In the genomic region with DNA sequence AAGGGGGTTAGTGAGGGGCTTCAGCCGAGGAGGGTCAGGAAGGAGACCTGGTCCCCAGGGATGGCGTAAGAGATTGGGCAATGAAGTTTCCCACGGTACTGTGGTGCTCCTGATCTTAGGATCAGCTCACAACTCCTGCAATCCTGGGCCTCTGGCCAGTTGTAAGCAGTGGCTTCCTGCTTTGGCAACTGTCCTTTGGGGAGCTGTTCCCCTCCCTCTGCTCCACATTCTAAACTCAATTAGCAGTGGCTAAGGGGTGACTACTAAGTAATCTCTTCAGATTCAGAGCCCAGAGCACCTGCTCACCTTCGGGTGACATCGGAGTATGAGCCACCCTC, we compare ENCODE assay signal across 28 mouse cellular contexts. TPM values are rescaled to one million over a fixed set of nuclear protein-coding genes. Genes with fewer than 3 reads are reported as not detected.
DNase-seq lines count a peak whose midpoint lies in the region; ATAC-seq and TF ChIP-seq lines count a peak whose summit lies in the region.
"Had no signal": no experiment of that assay in that cellular context is flagged by ENCODE, and none has a peak within 500 bp of the region (broad histone marks: within the 10 kb centered on the region; RNA-seq: fewer than 3 reads in every experiment).

No protein-coding gene starts in this region.

- no peak overlapping the region for H3K4me2 ChIP-seq in liver, postnatal 0 days (ENCODE audit: low read depth, low read length)
- H3K4me2 ChIP-seq in forebrain, embryonic 14.5 days (ENCODE audit: low read length), result no peak overlapping the region
- H3K4me2 ChIP-seq: embryonic facial prominence, embryonic 15.5 days; forebrain, embryonic 15.5 days; heart, embryonic 12.5 days; hindbrain, embryonic 12.5 days; intestine, embryonic 15.5 days had no signal

- no peak for TF ChIP-seq CTCF in liver, adult 2 months (IDR thresholded peaks at IDR 0.05; ENCODE audit: low read depth, low read length)
- no peak for TF ChIP-seq CTCF in liver, postnatal 0 days (IDR thresholded peaks at IDR 0.05; ENCODE audit: low read depth)

- H3K79me2 ChIP-seq in liver, adult 2 months (ENCODE audit: control insufficient read depth, insufficient read depth, low read length), result no peaks in the 10 kb centered on the region; the same call in 1 of the 2 replicates

- ATAC-seq in liver, postnatal 0 days, result no peak
- no peak for ATAC-seq in forebrain, embryonic 14.5 days
- ATAC-seq: forebrain, embryonic 15.5 days; hindbrain, embryonic 16.5 days; intestine, embryonic 15.5 days; Patski had no signal

- H3K9ac ChIP-seq in liver, adult 2 months (ENCODE audit: low read depth, low read length), result no peak overlapping the region
- H3K9ac ChIP-seq in liver, postnatal 0 days (replicated peaks), result no peak overlapping the region
- H3K9ac ChIP-seq in forebrain, embryonic 14.5 days (ENCODE audit: low read length), result no peak overlapping the region
- H3K9ac ChIP-seq: embryonic facial prominence, embryonic 15.5 days; forebrain, embryonic 15.5 days; heart, embryonic 12.5 days; hindbrain, embryonic 12.5 days; intestine, embryonic 15.5 days had no signal

- H3K9me3 ChIP-seq in liver, postnatal 0 days (ENCODE audit: low read length), result no peaks in the 10 kb centered on the region
- no peaks in the 10 kb centered on the region for H3K9me3 ChIP-seq in forebrain, embryonic 14.5 days (replicated peaks; ENCODE audit: control insufficient read depth, low read length)
- H3K9me3 ChIP-seq: embryonic facial prominence, embryonic 15.5 days; forebrain, embryonic 10.5 days; forebrain, embryonic 15.5 days; heart, embryonic 12.5 days; hindbrain, embryonic 12.5 days; intestine, embryonic 15.5 days had no signal

- DNase-seq in cerebellum, adult 9-11 months, result peak; percentile 35
- DNase-seq in cerebellum, postnatal 25 days, result no peak
- DNase-seq in liver, adult 2 months (ENCODE audit: extremely low read depth, low read depth, low spot score), result peak; percentile 83
- no peak for DNase-seq in liver, postnatal 0 days
- DNase-seq in NIH3T3 (ENCODE audit: low read depth), result peak; percentile 16
- peak; percentile 79 for DNase-seq in gonadal fat pad, adult 2 months (ENCODE audit: low read depth)
- no peak for DNase-seq in embryo, embryonic 11 days
- no peak for DNase-seq in forebrain, embryonic 14.5 days (ENCODE audit: low spot score)
- DNase-seq: adrenal gland, adult 2 months; cerebellum, adult 11 months; cerebellum, adult 8-10 months; cerebellum, postnatal 36 days; gastrocnemius, postnatal 36 days; heart, postnatal 36 days had no signal

- no peaks in the 10 kb centered on the region for H3K27me3 ChIP-seq in liver, adult 2 months (ENCODE audit: control insufficient read depth, insufficient read depth, low read length)
- H3K27me3 ChIP-seq in liver, postnatal 0 days (ENCODE audit: insufficient read depth, low read length), result no peaks in the 10 kb centered on the region
- no peaks in the 10 kb centered on the region for H3K27me3 ChIP-seq in forebrain, embryonic 14.5 days (replicated peaks; ENCODE audit: control insufficient read depth, insufficient read depth, low read length)
- H3K27me3 ChIP-seq: embryonic facial prominence, embryonic 15.5 days; forebrain, embryonic 15.5 days; heart, embryonic 12.5 days; hindbrain, embryonic 12.5 days; intestine, embryonic 15.5 days; Patski had no signal

- H3K27ac ChIP-seq in liver, adult 2 months (replicated peaks; ENCODE audit: insufficient read depth, low read depth, low read length), result no peak overlapping the region
- H3K27ac ChIP-seq in liver, postnatal 0 days (ENCODE audit: low read depth), result no peak overlapping the region
- no peak overlapping the region for H3K27ac ChIP-seq in forebrain, embryonic 14.5 days (ENCODE audit: low read depth, low read length)
- H3K27ac ChIP-seq: embryonic facial prominence, embryonic 15.5 days; forebrain, embryonic 10.5 days; forebrain, embryonic 15.5 days; hindbrain, embryonic 12.5 days; intestine, embryonic 15.5 days had no signal

- TF ChIP-seq POLR2A in liver, adult 2 months (IDR thresholded peaks at IDR 0.05; ENCODE audit: extremely low read depth, insufficient read depth, low read length), result no peak

- H3K4me3 ChIP-seq in liver, adult 2 months (ENCODE audit: insufficient read depth, low read depth, low read length), result no peak overlapping the region
- H3K4me3 ChIP-seq in liver, postnatal 0 days (ENCODE audit: low read depth, low read length), result no peak overlapping the region
- H3K4me3 ChIP-seq in forebrain, embryonic 14.5 days (ENCODE audit: low read depth, low read length), result no peak overlapping the region
- H3K4me3 ChIP-seq: embryonic facial prominence, embryonic 15.5 days; erythroblast, embryonic 14.5 days; forebrain, embryonic 10.5 days; forebrain, embryonic 15.5 days; heart, embryonic 12.5 days; hindbrain, embryonic 12.5 days; intestine, embryonic 15.5 days had no signal

- peaks cover 11% of the 10 kb centered on the region for H3K4me1 ChIP-seq in liver, adult 2 months (ENCODE audit: control insufficient read depth, insufficient read depth, low read length)
- no peaks in the 10 kb centered on the region for H3K4me1 ChIP-seq in liver, postnatal 0 days (ENCODE audit: insufficient read depth)
- no peaks in the 10 kb centered on the region for H3K4me1 ChIP-seq in forebrain, embryonic 14.5 days (ENCODE audit: control insufficient read depth, insufficient read depth, low read length)
- H3K4me1 ChIP-seq: embryonic facial prominence, embryonic 15.5 days; forebrain, embryonic 10.5 days; forebrain, embryonic 15.5 days; heart, embryonic 12.5 days; hindbrain, embryonic 12.5 days had no signal

- no peak for TF ChIP-seq EP300 in liver, postnatal 0 days (IDR thresholded peaks at IDR 0.05; ENCODE audit: low read depth)

- WGBS in liver, adult 2 months, result 41% methylated on average over 5 of the region's 5 CpGs
- 69% methylated on average over 5 of the region's 5 CpGs for WGBS in liver, postnatal 0 days (ENCODE audit: insufficient replicate concordance)
- 94% methylated on average over 5 of the region's 5 CpGs for WGBS in forebrain, embryonic 14.5 days

- peaks cover 9% of the 10 kb centered on the region; the same call in 1 of the 2 replicates for H3K36me3 ChIP-seq in liver, adult 2 months (ENCODE audit: control insufficient read depth, insufficient read depth, low read length)
- peaks cover 85% of the 10 kb centered on the region for H3K36me3 ChIP-seq in liver, postnatal 0 days (replicated peaks; ENCODE audit: insufficient read depth, low read length)
- H3K36me3 ChIP-seq in forebrain, embryonic 14.5 days (ENCODE audit: control insufficient read depth, insufficient read depth, low read length), result peaks cover 100% of the 10 kb centered on the region

RNA-seq across cellular contexts. Expression of a gene that starts 17.5 kb away (rescaled TPM):
- 0.40 and 0.46 TPM in 2 replicates for total RNA-seq in liver, adult 2 months (2014; rRNA removed)
- polyA plus RNA-seq in liver, adult 2 months (2012; rRNA removed), result 0.21 and 0.35 TPM in 2 replicates
- 1.1 and 1.3 TPM in 2 replicates for polyA plus RNA-seq in liver, postnatal 0 days (2015; fragmentation: Nextera tagmentation; extraction: Ambion mirVana)
- polyA plus RNA-seq in gonadal fat pad, adult 2 months (2012; rRNA removed), result 3.0 and 4.1 TPM in 2 replicates
- 3.4 and 3.7 TPM in 2 replicates for polyA plus RNA-seq in forebrain, embryonic 14.5 days (2014; fragmentation: Nextera tagmentation; extraction: Ambion mirVana)
- total RNA-seq: MEL had no signal

RNA-seq across cellular contexts. Expression of a gene that starts 17.7 kb away (rescaled TPM):
- total RNA-seq in liver, adult 2 months (2014; rRNA removed), result 24.2 and 39.9 TPM in 2 replicates
- polyA plus RNA-seq in liver, adult 2 months (2012; rRNA removed), result 93.2 and 112 TPM in 2 replicates
- 26.9 and 32.1 TPM in 2 replicates for polyA plus RNA-seq in liver, postnatal 0 days (2015; fragmentation: Nextera tagmentation; extraction: Ambion mirVana)
- polyA plus RNA-seq in gonadal fat pad, adult 2 months (2012; rRNA removed), result 103 and 120 TPM in 2 replicates
- 112 and 115 TPM in 2 replicates for polyA plus RNA-seq in forebrain, embryonic 14.5 days (2014; fragmentation: Nextera tagmentation; extraction: Ambion mirVana)

RNA-seq across cellular contexts. Expression of a gene that starts 27.1 kb away (rescaled TPM):
- total RNA-seq in liver, adult 2 months (2014; rRNA removed), result 0.07 TPM in 1 of 2 replicates, not detected in the other
- not detected in 2 replicates for polyA plus RNA-seq in liver, adult 2 months (2012; rRNA removed)
- polyA plus RNA-seq in liver, postnatal 0 days (2015; fragmentation: Nextera tagmentation; extraction: Ambion mirVana), result not detected in 2 replicates
- not detected in 2 replicates for polyA plus RNA-seq in gonadal fat pad, adult 2 months (2012; rRNA removed)
- polyA plus RNA-seq in forebrain, embryonic 14.5 days (2014; fragmentation: Nextera tagmentation; extraction: Ambion mirVana), result 3.8 and 3.9 TPM in 2 replicates
- total RNA-seq: gastrocnemius, adult 8-10 months; gastrocnemius, postnatal 36 days; heart, adult 8-10 months; heart, postnatal 36 days; MEL had no signal
- polyA plus RNA-seq: C2C12; erythroblast, embryonic 14.5 days had no signal

RNA-seq across cellular contexts. Expression of a gene that starts 50.5 kb away (rescaled TPM):
- total RNA-seq in liver, adult 2 months (2014; rRNA removed), result not detected in 2 replicates
- polyA plus RNA-seq in liver, adult 2 months (2012; rRNA removed), result not detected in 2 replicates
- 0.02 and 0.04 TPM in 2 replicates for polyA plus RNA-seq in liver, postnatal 0 days (2015; fragmentation: Nextera tagmentation; extraction: Ambion mirVana)
- 0.06 TPM in 1 of 2 replicates, not detected in the other for polyA plus RNA-seq in gonadal fat pad, adult 2 months (2012; rRNA removed)
- polyA plus RNA-seq in forebrain, embryonic 14.5 days (2014; fragmentation: Nextera tagmentation; extraction: Ambion mirVana), result 55.5 and 61.9 TPM in 2 replicates
- total RNA-seq: gastrocnemius, postnatal 36 days; heart, adult 8-10 months; heart, postnatal 36 days had no signal
- polyA plus RNA-seq: activated CD4-positive, CD25-positive, alpha-beta regulatory T cell, adult 4 months; C2C12; erythroblast, embryonic 14.5 days; Patski had no signal

RNA-seq across cellular contexts. Expression of a gene that starts 52.2 kb away (rescaled TPM):
- total RNA-seq in liver, adult 2 months (2014; rRNA removed), result 0.07 and 0.09 TPM in 2 replicates
- polyA plus RNA-seq in liver, adult 2 months (2012; rRNA removed), result 0.01 and 0.05 TPM in 2 replicates
- polyA plus RNA-seq in liver, postnatal 0 days (2015; fragmentation: Nextera tagmentation; extraction: Ambion mirVana), result 2.6 and 3.9 TPM in 2 replicates
- polyA plus RNA-seq in gonadal fat pad, adult 2 months (2012; rRNA removed), result 5.2 and 7.9 TPM in 2 replicates
- 2.8 and 5.7 TPM in 2 replicates for polyA plus RNA-seq in forebrain, embryonic 14.5 days (2014; fragmentation: Nextera tagmentation; extraction: Ambion mirVana)
- polyA plus RNA-seq: C2C12 had no signal

Comparison
In these comparisons a context has a peak if more than half of its experiments do, and no peak if none do; other contexts are left out.
1. DNase-seq: peak in cerebellum, adult 9-11 months (single experiment), liver, adult 2 months (single experiment), NIH3T3 (single experiment) and gonadal fat pad, adult 2 months (single experiment); none in cerebellum, postnatal 25 days (0 of 2), liver, postnatal 0 days (single experiment), embryo, embryonic 11 days (single experiment) and forebrain, embryonic 14.5 days (single experiment).